Mouse (Mus musculus) spleen, adult 2 months (tissue): ENCODE measurements around the gene Ebf3.

Source experiments
- CTCF ChIP-seq: fragments of 200-500 bp; IDR thresholded peaks from 2 replicates; pipeline ENCODE4 v1.5.1; 2011; ENCODE audit warnings: mild to moderate bottlenecking, inconsistent platforms; ENCODE audit not compliant: insufficient read depth, insufficient read length, insufficient replicate concordance; ENCODE audit errors: extremely low read depth
- POLR2A ChIP-seq: fragments of 200-500 bp; IDR thresholded peaks from 2 replicates; pipeline ENCODE4 v1.6.1; 2011; ENCODE audit warnings: low read depth, low read length, inconsistent platforms

DNA sequence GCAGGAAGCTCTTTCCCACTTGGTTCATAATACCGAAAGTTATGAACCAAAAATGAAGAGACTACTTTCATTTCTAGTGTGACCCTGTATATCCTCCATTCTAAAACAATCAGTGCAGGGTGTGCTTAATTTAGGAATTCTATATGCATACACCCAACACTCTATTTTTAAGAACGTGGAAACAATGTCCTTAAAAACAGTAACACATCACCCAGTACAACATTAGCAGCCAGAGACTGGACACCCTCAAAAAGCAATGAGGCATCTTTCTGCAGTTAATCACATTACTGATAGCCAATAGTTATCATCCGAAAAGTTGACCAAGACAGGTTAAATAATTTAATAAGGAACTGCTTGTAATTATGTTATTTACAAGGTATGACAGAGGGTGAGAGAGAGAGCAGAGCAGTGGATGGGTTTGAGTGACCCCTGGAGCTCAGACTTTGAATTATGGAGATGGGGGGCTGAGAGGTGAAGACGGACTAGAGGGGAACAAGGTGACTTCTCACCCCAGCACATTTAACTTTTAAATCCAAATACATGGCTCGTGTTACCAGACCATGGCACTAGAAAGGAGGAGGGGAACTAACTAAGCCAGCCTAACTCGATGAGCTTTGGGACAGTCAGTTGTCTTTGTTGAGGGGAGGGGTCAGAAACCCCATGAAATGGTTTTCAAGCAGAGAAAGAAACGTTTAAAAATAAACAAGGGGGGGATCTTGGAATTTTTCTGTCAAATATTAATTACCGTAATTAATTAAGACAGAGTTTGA lies 2.7 kb downstream of the Ebf3 start:
- TF ChIP-seq POLR2A (no peak), CTCF (no peak)
